Mouse (Mus musculus) v-Abl transformed pro-B cells (cell line): ENCODE results near the gene Tmem52.

Source experiments
- in situ Hi-C, 2 experiments: fragments of 400-800 bp; cut with MboI; formaldehyde crosslinking; loops; one replicate each; pipeline ENCODE4 v1.15.1; 2025; ENCODE audit not compliant: unreplicated experiment in 2 of 2

Tmem52 gene

GRCm38 (mm10) chr4:155470263-155470953, 1.5 kb downstream of the Tmem52 start:
- in situ Hi-C loops = loop anchor here (10.0 to 25.0 kb wide), 2 partner anchors 146 to 583 kb away; partner anchors contain the start of gene Fam213b (in 1 of the 2)

- in situ Hi-C loops = loop anchor here (10.0 to 25.0 kb wide), 2 partner anchors 146 to 584 kb away; partner anchors contain the start of gene Fam213b (in 1 of the 2)
These were observed 2.1 kb downstream of the Tmem52 start for GRCm38 (mm10) chr4:155470997-155471396.

GRCm38 (mm10) chr4:155471406-155471805, 2.5 kb downstream of the Tmem52 start:
- in situ Hi-C loops = loop anchor here (10.0 to 25.0 kb wide), 2 partner anchors 147 to 584 kb away; partner anchors contain the start of gene Fam213b (in 1 of the 2)

- in situ Hi-C loops = loop anchor here (10.0 to 25.0 kb wide), 2 partner anchors 148 to 586 kb away; partner anchors contain the start of gene Fam213b (in 1 of the 2)
These were observed 3.9 kb downstream of the Tmem52 start for GRCm38 (mm10) chr4:155472716-155473290.

GRCm38 (mm10) chr4:155473319-155473718, 4.4 kb downstream of the Tmem52 start:
- in situ Hi-C loops = loop anchor here (10.0 to 25.0 kb wide), 2 partner anchors 149 to 586 kb away; partner anchors contain the start of gene Fam213b (in 1 of the 2)

GRCm38 (mm10) chr4:155473796-155474195, 4.9 kb downstream of the Tmem52 start:
- in situ Hi-C loops = loop anchor here (10.0 to 25.0 kb wide), 2 partner anchors 149 to 586 kb away; partner anchors contain the start of gene Fam213b (in 1 of the 2)

- in situ Hi-C loops = loop anchor here (5.0 to 25.0 kb wide), 4 partner anchors 86 to 394 kb away; partner anchors contain the start of genes Fndc10 (in 2 of the 2), Morn1 (in 2 of the 2) and Rer1 (in 2 of the 2)
These were observed 12.6 kb downstream of the Tmem52 start for GRCm38 (mm10) chr4:155481381-155482124.

- in situ Hi-C loops = loop anchor here (5.0 to 25.0 kb wide), 4 partner anchors 85 to 395 kb away; partner anchors contain the start of genes Fndc10 (in 2 of the 2), Morn1 (in 2 of the 2) and Rer1 (in 2 of the 2)
These were observed 13.2 kb downstream of the Tmem52 start for GRCm38 (mm10) chr4:155482125-155482480.

GRCm38 (mm10) chr4:155482733-155483540, 14.0 kb downstream of the Tmem52 start:
- in situ Hi-C loops = loop anchor here (5.0 to 25.0 kb wide), 4 partner anchors 84 to 396 kb away; partner anchors contain the start of genes Fndc10 (in 2 of the 2), Morn1 (in 2 of the 2) and Rer1 (in 2 of the 2)

- in situ Hi-C loops = loop anchor here (10.0 to 25.0 kb wide), 2 partner anchors 209 to 398 kb away; partner anchors contain the start of genes Fndc10 (in 2 of the 2), Morn1 (in 2 of the 2) and Rer1 (in 2 of the 2)
These were observed 16.6 kb downstream of the Tmem52 start for GRCm38 (mm10) chr4:155485521-155485920.

GRCm38 (mm10) chr4:155487746-155488145, 18.8 kb downstream of the Tmem52 start:
- in situ Hi-C loops = loop anchor here (10.0 to 25.0 kb wide), 2 partner anchors 207 to 400 kb away; partner anchors contain the start of genes Fndc10 (in 2 of the 2), Morn1 (in 2 of the 2) and Rer1 (in 2 of the 2)

GRCm38 (mm10) chr4:155488232-155489025, 19.5 kb downstream of the Tmem52 start:
- in situ Hi-C loops = loop anchor here (10.0 to 25.0 kb wide), 2 partner anchors 206 to 401 kb away; partner anchors contain the start of genes Fndc10 (in 2 of the 2), Morn1 (in 2 of the 2) and Rer1 (in 2 of the 2)

GRCm38 (mm10) chr4:155489101-155489970, 20.4 kb downstream of the Tmem52 start:
- in situ Hi-C loops = loop anchor here (10.0 to 25.0 kb wide), 2 partner anchors 205 to 402 kb away; partner anchors contain the start of genes Fndc10 (in 2 of the 2), Morn1 (in 2 of the 2) and Rer1 (in 2 of the 2)

GRCm38 (mm10) chr4:155490456-155490855, 21.5 kb downstream of the Tmem52 start:
- in situ Hi-C loops = loop anchor here (25.0 kb wide), 1 partner anchor 403 kb away; the partner anchor contains the start of genes Morn1 (in 2 of the 2) and Rer1 (in 2 of the 2)

- in situ Hi-C loops = loop anchor here (25.0 kb wide), 1 partner anchor 404 kb away; the partner anchor contains the start of genes Morn1 (in 2 of the 2) and Rer1 (in 2 of the 2)
These were observed 22.1 kb downstream of the Tmem52 start, which contains the start of gene Gnb1 for GRCm38 (mm10) chr4:155490990-155491504. Gnb1 (plus strand) TSS chr4:155491361.

GRCm38 (mm10) chr4:155491529-155492130, 22.7 kb downstream of the Tmem52 start:
- in situ Hi-C loops = loop anchor here (25.0 kb wide), 1 partner anchor 404 kb away; the partner anchor contains the start of genes Morn1 (in 2 of the 2) and Rer1 (in 2 of the 2)
